Mouse (Mus musculus) c-Kit-positive CD71-positive TER-119-positive erythroid progenitor cells, embryonic 14.5 days (primary cell): Measurements from ENCODE around the gene Tgfbr3.
"Not testable (repeated sequence)": the region's sequence is repeated elsewhere in the genome, so short reads cannot be mapped to it uniquely, and the experiment has no call there.

ENCODE experiments used
- DNase-seq: peaks from one replicate; pipeline ENCODE4 v3.0.0-alpha.2; 2013; ENCODE audit warnings: low spot score

The Tgfbr3 gene

DNA sequence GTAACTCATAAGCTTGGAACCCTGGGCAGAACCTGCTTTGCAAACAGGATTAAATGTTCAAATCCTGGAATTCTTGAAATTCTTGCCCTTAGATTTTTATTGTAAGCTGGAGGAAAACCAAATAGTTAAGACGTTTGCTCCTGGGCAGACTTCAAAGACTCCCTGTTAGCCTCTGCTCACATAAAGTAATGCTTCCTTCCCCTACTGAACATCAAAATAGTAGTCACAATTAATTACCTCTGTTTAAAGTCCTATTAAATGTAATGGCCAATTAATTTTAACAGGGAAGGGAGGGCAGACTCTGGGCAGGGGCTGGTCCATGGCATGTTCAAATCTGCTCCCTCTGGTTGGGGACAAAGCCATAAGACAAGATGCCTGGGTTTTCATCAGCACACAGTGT, 49.2 kb downstream of the Tgfbr3 start:
- DNase-seq, result no peak

DNA sequence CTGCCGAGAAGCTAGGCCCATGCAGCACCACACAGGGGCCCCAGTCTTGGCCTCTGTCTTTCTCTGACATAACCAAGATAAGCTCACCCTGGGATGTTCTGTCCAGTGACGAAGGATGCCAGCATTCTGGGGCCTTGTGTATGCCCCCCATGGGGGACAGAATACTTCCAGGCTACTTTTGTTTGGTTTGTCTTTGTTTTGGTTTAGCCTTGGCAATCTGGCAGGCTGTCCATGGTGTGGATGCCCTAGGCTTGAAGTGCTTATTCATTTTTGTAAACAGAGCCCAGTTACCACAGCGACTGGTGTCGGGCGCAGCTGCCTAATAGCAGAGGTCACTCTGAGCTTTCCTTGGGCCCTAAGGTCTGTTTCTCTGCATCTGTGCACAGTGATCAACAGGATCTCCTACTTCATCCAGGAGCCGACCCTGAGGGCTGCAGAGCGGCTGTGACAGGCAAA, 51.4 kb downstream of the Tgfbr3 start:
- no peak for DNase-seq

DNA sequence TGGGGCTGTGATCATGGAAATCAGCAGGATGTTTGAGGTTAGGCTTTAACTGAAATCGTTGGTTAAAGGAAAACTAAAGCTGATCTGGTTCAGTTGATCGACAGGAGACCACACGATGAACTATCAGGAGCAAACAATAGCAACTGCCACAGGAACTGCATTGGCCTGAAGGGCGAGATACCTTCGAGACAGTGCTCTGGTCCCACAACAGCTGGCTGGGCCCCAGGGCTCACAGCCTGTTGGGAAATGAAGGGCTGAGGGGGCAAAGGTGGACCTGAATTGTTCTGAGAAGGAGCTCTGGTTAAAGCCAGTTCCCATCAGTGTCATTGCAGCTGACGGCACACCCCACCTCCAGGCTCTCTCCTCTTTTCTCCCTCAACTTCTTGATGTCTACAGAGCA, 52.5 kb downstream of the Tgfbr3 start:
- no peak for DNase-seq

DNA sequence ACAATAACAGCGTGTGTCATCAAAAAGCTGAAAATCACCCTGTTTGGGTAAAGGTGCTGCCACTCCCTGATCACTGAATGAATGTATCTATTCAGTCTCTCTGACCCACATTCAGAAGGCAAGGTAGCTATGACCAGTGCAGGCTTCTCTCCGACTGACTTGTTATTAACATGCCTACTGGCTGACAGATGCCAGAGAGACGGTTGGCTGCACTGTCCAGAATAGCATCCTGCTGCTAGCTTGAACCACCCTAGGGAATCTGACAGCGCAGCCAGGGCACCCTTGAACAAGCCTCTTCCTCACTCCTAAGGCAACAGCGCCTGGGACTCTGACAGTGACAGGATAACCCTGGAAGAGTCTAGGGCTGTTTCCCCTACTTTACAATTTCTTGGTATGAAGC, 53.4 kb downstream of the Tgfbr3 start:
- no peak for DNase-seq

DNA sequence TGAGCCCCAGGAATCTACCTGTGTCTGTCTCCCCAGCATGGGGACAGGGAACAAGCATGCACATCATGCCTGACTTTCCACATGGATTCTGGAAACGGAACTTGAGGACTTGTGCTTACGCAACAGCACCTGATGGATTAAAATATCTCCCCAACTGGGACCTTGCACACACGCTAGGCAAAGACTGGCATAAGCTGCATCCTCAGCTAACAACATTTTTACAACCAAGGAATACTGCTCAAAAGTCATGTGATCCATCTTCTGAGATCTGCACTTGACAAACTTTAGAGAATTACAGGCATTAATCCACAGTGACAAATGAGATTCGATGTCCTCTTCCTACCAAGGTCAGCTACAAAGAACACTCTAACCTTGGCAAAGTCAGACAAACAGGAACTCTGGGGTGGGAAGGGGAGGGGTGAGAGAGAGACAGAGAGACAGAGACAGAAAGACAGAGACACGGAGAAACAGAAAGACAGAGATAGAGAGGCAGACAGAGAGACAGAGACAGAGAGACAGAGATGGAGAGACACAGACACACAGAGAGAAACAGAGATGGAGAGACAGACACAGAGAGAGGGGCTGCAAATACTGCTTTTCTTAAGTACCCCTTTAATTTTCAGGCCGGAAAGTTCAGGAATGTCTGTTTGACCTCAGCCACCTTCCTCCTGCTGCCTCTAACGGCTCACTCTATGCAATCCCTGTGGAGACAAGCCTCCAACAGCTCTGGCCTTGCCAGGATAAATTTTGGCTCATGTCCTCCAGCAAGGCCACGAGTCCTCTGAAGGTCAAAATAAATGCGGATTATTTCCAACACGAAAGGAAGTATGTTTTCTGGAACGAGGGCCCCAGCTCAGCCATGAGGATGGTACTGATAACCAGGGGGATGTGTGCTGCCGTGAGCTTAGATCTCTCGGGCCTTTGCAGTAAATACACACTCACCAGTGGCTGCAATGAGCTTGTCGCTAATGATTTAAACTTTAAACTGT, 55.8 kb downstream of the Tgfbr3 start:
- no peak for DNase-seq

DNA sequence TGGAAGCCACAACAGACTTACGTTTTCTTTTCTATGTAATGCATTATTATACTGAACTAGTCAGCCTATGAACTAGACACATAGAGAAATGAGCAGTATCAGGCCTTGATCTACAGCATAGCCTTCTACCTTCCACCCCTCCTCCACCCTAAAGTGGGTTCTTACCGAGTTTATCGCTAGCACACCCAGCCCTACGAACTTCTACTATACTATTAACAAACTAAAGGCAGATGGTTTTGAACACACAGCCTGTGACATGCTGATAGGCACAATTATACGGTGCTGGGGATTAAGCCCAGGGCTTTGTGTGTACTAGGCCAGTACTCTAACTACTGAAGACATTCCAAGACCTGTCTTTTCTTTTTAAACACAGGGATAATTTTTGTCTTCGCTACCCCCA, 59.2 kb downstream of the Tgfbr3 start:
- DNase-seq, result no peak

DNA sequence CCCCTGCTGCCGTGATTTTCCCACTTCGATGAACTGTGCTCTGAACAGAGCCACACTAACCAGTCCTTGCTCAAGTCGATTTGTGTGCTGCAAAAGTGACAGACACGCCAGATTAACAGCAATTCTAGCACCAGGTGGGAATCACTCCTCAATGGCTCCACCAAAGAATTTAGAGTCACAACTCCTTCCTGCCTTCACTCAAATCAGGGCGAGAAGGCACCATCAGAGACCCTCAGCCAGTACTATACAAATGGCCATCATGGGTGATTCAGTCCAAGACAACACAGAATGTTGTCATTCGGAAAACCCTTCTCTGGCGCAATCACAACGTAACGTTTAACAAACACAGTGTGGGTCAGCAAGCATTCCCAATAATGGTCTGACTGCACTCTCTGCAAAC, 60.4 kb downstream of the Tgfbr3 start:
- no peak for DNase-seq

DNA sequence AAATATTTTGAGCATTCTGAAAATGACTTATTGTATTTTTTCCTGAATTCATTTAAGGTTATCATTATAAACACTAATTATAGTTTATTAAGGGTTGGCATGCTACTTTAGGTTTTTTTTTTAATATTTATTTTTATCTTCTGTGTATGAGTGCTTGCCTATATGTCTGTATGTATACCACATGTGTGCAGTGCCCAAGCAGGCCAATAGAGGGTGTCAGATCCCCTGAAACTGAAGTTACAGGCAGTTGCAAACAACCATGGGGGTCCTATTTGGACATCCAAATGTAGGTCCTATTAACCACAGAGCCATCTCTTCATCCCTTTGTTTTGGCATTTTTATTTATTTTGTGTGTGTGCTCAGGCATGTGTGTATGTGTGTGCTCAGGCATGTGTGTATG, 61.8 kb downstream of the Tgfbr3 start:
- no peak for DNase-seq

DNA sequence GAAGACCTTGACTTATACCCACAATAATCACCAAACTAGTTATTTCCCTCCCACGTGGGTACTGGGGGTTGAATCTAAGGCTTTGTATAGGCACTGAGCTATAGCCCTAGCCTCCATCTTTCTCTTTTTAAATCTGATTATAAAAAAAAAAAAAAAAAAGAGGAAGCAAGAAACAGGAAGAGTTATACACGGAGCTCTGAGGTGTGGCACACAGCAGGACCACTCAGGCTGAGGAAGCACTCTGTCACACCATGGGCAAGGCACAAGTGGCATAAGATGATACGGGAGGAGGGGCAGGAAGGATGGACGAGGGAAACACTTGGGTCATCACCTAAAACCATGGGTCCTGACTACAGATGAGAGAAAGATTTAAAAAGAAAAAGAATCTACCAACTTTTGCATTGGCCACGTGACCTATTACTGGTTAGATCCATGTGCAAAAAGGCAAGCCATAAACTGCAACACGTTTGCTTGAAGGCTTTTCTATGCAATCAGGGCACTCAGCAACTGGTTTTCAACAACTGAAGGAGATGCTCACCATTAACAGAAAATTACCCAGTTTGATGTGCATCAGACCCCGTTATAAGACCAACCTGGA, 64.5 kb downstream of the Tgfbr3 start:
- DNase-seq, result no peak

DNA sequence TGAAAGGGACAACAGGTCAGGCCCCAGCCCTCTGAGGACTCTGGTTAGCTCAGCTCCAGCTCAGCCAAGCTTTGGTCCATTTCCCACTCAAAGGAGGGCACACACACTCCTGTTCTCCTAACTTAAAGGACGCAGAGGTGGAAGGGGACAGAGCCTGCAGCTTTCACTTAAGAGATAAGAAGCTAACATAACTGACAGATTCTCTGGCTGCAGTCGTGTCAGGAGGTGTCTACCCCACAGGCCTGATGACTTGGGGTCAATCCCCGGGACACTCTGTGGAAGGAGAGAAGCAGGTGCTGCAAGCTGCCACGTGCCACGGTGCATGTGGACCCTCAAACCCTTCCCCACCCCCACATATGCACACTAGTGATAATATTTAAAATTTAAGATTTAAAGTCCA, 65.3 kb downstream of the Tgfbr3 start:
- DNase-seq, result no peak

DNA sequence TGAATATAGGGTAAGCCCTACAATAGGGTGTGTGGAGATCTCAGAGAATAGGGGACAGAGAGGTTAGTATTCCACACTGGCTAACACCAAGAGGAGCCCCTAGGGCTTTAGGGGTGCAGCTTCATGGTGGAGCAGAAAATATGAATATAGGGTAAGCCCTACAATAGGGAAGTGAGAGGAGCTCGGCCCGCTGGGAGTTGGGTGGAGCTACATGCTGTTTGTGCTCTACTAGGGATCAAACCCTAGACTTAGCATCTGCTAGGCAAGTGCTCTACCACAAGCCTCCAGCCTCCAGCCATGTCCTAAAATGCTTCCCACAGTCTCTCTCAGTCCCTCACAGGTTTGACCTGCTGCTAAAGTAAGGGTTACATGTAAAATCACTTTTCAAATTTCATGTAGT, 65.9 kb downstream of the Tgfbr3 start:
- DNase-seq, result not testable (repeated sequence)

DNA sequence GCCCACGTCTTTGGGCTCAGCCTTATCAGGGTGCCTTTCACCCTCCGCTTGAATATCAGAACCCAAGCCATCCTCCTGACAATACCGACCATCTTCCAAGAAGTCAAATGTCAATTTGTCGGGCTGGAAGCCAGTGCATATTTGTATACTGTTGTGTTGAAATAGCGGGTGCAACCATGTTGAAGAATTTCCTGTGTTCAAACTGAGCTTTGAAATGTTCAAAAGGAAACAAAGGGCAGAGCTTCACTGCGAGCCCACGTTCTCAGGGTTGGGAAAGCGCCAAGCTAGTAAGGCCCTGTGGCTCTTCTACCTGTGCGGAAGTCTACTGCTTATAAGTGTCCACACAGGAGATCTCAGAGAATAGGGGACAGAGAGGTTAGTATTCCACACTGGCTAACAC, 66.4 kb downstream of the Tgfbr3 start:
- DNase-seq, result no peak

DNA sequence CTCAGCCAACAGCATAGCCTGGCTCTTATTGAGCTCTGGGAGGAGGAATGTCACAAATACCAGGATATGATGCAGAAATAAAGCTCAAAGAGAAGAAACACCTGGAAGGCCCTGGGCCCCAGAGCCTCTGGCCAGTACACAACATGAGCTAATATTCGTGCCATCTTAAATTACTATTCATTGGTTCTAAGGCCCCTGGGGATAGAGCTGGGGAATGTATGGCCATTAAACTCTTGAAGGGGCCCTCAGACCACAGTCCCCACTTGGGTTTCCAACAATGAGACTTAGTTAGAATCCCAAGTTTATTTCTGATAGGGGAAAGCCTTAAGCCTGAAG, 66.8 kb downstream of the Tgfbr3 start:
- no peak for DNase-seq

DNA sequence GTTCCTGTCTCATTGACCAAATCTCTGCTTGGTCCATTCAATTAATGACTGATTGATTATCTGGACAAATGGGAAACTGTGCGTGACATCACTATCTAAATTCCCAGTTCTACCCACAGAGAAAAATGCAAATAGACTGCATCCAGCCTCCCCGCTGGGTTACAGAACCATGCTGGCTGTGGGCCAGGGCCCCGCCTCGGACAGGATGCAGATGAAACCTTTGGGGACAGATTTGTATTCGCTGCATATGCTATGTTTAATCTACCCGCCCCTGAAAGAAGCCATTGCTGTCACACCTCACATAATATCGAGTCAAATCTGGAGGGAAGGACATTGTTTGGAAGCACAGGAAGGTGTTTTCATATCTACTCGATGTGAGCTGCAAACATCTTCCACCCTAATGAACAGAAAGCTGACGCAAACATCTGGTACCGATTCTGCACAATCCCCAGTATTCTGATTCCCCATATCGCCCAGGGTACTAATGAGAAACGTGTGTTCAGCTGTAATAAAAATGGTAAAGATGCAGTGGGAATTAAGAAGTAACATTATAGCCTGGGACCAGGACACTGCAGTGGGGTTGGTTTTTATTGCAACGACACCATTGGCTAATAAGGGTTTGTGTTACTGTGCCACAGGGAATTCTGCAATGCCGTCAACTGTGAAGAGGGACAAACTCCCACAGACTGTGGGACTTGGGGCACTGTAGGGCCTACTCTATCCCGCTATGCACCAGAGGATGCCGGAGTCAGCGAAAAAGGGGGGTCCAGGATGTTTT, 67.3 kb downstream of the Tgfbr3 start:
- no peak for DNase-seq

DNA sequence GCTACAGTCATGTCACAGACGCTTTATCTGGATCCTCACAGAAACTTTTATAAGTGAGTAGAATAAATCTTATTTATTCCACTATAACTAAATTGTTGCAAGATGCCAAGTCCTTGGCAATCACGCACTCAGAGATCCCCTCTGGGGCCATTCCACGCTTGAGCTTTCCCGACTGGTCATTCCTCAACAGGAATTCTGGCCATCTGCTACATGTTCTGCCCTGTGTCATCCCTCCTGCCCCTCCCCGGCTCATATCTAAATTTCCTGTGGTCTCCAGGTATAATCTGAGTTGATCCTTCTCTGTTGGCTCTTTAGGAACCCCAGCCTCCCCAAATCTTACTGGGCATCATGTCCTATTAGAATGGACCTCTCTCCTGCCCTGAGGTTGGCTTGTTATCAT, 68.5 kb downstream of the Tgfbr3 start:
- DNase-seq, result no peak

DNA sequence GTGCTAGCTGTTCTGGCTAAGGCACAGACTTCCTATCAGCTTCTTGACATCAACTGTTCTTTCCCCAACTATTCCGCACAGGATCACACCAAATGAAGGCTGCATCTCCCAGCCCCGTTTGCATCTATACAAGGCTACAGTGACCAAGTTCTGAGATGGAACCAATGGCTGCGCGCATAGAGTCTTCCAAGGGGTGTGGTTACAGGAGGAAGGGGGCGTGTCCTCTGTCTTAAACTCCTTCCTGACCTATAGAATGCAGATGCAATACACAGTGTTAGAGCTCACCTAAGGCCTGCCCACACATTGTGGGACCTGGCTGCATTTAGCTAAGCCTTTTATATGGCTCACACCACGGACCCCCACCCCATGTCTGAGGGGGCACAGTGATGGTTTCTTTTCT, 69.5 kb downstream of the Tgfbr3 start:
- DNase-seq, result no peak

DNA sequence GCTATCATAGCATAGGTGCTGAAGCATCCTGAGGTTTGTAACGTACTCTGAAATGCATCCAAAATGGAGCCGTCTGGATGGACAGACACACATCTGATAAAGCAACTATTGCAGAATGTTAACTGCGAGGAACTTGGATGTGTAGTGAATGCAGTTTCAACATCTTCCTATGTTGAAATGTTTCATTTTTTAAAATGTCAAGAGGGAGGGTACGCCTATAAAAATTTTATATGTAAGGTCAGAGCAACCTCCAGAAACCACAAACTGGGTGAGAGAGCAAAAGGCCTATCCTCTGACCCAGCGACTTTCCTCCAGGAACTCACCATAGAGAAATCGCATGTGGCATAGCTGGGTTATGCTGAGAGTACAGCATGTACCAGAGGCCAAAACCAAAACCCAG, 70.1 kb downstream of the Tgfbr3 start:
- no peak for DNase-seq

DNA sequence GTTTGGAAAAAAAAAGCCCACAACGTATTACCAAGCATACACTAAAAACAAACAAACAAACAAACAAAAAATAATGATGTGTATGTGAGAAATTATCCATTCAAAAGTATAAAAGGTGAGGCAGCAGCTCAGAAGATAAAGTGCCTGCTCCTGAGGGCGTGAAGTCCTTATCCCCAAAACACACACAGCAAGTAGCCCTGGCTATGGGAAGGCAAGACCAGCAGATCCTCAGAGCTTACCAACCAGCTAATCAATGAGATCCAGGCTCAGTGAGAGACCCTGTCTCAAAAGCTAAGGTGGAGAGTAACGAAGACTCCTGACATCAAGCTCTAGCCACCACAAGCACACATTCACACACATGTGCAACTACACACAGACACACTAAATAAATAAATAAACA, 70.8 kb downstream of the Tgfbr3 start:
- no peak for DNase-seq

DNA sequence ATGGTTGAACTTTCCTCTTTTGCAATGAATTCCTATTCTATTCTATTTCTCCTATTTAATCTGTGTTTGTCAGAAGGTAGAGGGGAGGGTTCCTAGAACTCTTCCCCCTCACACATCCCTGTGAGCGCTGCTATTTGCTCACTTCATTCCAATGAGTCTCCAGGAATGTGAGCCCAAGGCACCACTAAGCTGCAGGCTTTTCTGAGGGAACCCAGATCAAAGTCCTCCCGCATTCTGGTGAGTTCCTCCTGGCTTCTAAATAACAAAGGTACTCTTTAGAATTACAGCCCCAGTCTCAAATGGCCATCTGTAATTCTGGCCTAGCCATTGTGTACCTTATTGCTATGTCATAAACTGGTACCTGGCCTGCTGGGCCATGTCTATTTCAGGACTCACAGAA, 72.3 kb downstream of the Tgfbr3 start:
- DNase-seq, result no peak

DNA sequence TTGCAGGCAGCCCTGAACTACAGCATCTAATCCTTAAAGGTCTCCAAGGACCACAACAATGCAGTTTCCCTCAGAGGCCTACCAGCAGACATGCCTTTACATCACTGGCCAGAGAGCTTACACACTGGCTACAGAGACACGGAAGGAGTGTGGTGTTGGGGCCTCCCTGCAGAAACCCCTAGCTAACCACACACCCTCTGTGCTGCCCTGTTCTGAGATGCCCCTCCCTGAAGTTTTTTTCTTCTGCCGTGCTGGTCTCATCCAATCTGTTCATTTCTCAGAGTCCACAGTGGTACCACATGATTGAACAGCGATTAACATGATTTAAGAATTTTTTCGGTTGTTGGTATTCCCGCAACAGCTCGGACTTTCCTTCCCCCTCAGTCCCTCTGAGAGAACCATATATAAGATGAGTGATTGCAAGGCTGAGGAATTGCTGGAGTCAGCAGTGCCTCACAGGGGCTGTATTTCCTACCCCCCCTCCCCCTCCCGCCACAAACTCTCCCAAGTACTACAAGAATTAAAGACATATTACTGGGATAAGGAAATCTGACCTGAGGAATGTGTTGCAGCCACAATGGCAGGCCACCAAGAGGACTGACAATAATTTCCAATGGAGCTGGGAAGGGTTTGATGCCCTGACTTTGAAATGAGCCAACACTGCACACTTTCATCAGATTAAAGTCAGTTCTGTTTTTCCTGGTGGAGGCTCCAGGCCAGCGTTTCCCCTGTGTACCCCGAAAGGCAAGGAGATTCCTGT, 75.9 kb downstream of the Tgfbr3 start:
- no peak for DNase-seq

DNA sequence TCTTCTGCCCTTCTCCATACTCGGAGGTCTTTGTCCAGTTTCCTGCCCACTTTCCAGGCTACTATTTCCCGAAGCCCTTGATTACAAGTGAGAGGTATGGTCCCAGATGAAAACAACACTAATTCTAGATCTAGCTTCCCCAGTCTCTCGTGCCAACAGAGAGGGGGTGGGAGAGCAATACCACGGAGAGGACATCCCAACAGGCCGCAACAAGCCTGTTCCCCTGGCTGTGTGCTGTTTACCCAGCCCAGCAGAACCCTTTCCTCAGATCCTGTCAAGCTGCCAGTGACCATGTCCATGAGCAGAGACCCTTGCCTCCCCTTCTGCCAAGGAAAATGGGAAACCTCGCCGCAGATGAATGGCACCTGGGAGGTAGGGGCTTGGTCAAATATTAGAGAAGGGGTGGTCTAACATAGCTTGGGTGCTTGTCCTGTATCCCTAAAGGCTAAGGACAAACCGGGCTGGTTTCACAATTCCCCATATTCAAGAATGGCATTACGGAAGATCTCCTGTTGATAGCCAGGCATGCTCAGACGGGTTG, 77.5 kb downstream of the Tgfbr3 start:
- DNase-seq, result no peak

DNA sequence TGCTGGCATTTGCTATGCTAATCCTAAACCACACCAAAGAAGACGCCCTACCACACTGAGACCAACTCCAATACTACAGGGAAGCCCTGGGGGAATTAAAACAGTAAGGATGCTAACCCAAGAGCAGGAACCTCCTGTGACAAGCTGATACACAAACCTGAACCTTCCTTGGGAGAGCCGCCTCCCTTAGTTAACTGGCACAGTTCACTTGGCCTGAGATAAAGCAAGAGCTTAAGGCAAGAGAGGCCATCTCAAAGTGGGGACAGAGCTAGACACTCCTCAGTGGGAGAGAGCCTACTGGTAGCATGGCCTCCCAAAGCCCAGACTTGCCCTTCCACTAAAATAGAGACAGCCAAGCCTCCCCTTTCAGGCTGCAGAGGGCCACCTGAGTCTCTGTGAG, 79.4 kb downstream of the Tgfbr3 start:
- no peak for DNase-seq
